Mouse (Mus musculus) telencephalon, adult 2 months (tissue): ENCODE data around the gene Sprr2b.
"Not testable (repeated sequence)": the region's sequence is repeated elsewhere in the genome, so short reads cannot be mapped to it uniquely, and the experiment has no call there.

Experiments used
- DNase-seq: peaks from one replicate; pipeline ENCODE4 v3.0.0-alpha.2; 2011; ENCODE audit warnings: low read depth, low spot score

Gene Sprr2b

GRCm38 (mm10) chr3:92316320-92316719, at the start of gene Sprr2b:
Sprr2b (plus strand) TSS chr3:92316620.
- no peak for DNase-seq

GRCm38 (mm10) chr3:92271414-92271985, 44.9 kb upstream of the Sprr2b start:
- DNase-seq = not testable (repeated sequence)

GRCm38 (mm10) chr3:92273504-92273903, 42.9 kb upstream of the Sprr2b start:
- not testable (repeated sequence) for DNase-seq

- not testable (repeated sequence) for DNase-seq
Measured at GRCm38 (mm10) chr3:92274018-92274417, 42.4 kb upstream of the Sprr2b start.

- DNase-seq = not testable (repeated sequence)
Measured at GRCm38 (mm10) chr3:92279663-92280062, 36.8 kb upstream of the Sprr2b start.

GRCm38 (mm10) chr3:92280963-92281606, 35.3 kb upstream of the Sprr2b start:
- DNase-seq = not testable (repeated sequence)

GRCm38 (mm10) chr3:92285101-92285500, 31.3 kb upstream of the Sprr2b start, which contains the start of gene Sprr2a3:
Sprr2a3 (plus strand) TSS chr3:92285417.
- DNase-seq = not testable (repeated sequence)

- not testable (repeated sequence) for DNase-seq
Measured at GRCm38 (mm10) chr3:92288489-92288888, 27.9 kb upstream of the Sprr2b start.

- no peak for DNase-seq
Measured at GRCm38 (mm10) chr3:92307406-92307805, 9.0 kb upstream of the Sprr2b start.

- DNase-seq = no peak
Measured at GRCm38 (mm10) chr3:92317384-92317783, 964 bp downstream of the Sprr2b start.

- DNase-seq = no peak
Measured at GRCm38 (mm10) chr3:92336278-92336677, 19.9 kb downstream of the Sprr2b start.

- no peak for DNase-seq
Measured at GRCm38 (mm10) chr3:92338840-92339239, 22.4 kb downstream of the Sprr2b start, which contains the start of gene Sprr2d. Sprr2d (plus strand) TSS chr3:92339140.

GRCm38 (mm10) chr3:92351843-92352242, 35.4 kb downstream of the Sprr2b start, which contains the start of gene Sprr2e:
Sprr2e (plus strand) TSS chr3:92352143.
- no peak for DNase-seq

GRCm38 (mm10) chr3:92361619-92362018, 45.2 kb downstream of the Sprr2b start:
- DNase-seq = no peak

- DNase-seq = no peak
Measured at GRCm38 (mm10) chr3:92364887-92365286, 48.5 kb downstream of the Sprr2b start, which contains the start of gene Sprr2f. Sprr2f (plus strand) TSS chr3:92365187.
